Mouse (Mus musculus) midbrain, embryonic 12.5 days (tissue): ENCODE results near the gene Elk3. TPM values are rescaled to one million over a fixed set of nuclear protein-coding genes. Genes with fewer than 3 reads are reported as not detected.

Source experiments
- ATAC-seq: fragments of 200-750 bp; cut with Nextera tagmentation; 2 replicates; pipeline ENCODE4 v1.8.0; 2017; ENCODE audit warnings: low read depth, moderate TSS enrichment, moderate library complexity; ENCODE audit not compliant: low FRiP score
- H3K27ac ChIP-seq: fragments of 300-500 bp; sonication (generic); replicated peaks from 2 replicates; pipeline ENCODE4 v1.5.1; 2016; ENCODE audit warnings: mild to moderate bottlenecking
- H3K27me3 ChIP-seq: fragments of 300-500 bp; sonication (generic); 2 replicates; pipeline ENCODE4 v1.6.1; 2016; ENCODE audit warnings: mild to moderate bottlenecking
- H3K36me3 ChIP-seq: fragments of 300-500 bp; sonication (generic); 2 replicates; pipeline ENCODE4 v1.6.1; 2016
- H3K4me1 ChIP-seq: fragments of 300-500 bp; sonication (generic); 2 replicates; pipeline ENCODE4 v1.6.1; 2016
- H3K4me2 ChIP-seq: fragments of 300-500 bp; sonication (generic); replicated peaks from 2 replicates; pipeline ENCODE4 v1.6.1; 2016; ENCODE audit warnings: mild to moderate bottlenecking, moderate library complexity
- H3K4me3 ChIP-seq: fragments of 300-500 bp; sonication (generic); 2 replicates; pipeline ENCODE4 v1.5.1; 2016; ENCODE audit warnings: mild to moderate bottlenecking
- H3K9ac ChIP-seq: fragments of 300-500 bp; sonication (generic); replicated peaks from 2 replicates; pipeline ENCODE4 v1.6.1; 2016; ENCODE audit warnings: mild to moderate bottlenecking, moderate library complexity
- H3K9me3 ChIP-seq: fragments of 300-500 bp; sonication (generic); 2 replicates; pipeline ENCODE4 v1.6.1; 2016; ENCODE audit warnings: mild to moderate bottlenecking
- WGBS: fragments of 180-500 bp; shearing (Covaris S2); methylation state at CpG from one replicate; pipeline ENCODE4 v1.1.7; 2016; 5-methylcytosine and 5-hydroxymethylcytosine counted together
- polyA plus RNA-seq: library from polyadenylated mRNA; unstranded; fragments of >200 nt; fragmentation: Nextera tagmentation; extraction: Ambion mirVana; gene quantifications from 2 replicates; pipeline ENCODE4 v1.2.1, GENCODE M21; 2016

Gene Elk3
- polyA plus RNA-seq, 1 experiment from 2014 or later, result 11.3 TPM

DNA sequence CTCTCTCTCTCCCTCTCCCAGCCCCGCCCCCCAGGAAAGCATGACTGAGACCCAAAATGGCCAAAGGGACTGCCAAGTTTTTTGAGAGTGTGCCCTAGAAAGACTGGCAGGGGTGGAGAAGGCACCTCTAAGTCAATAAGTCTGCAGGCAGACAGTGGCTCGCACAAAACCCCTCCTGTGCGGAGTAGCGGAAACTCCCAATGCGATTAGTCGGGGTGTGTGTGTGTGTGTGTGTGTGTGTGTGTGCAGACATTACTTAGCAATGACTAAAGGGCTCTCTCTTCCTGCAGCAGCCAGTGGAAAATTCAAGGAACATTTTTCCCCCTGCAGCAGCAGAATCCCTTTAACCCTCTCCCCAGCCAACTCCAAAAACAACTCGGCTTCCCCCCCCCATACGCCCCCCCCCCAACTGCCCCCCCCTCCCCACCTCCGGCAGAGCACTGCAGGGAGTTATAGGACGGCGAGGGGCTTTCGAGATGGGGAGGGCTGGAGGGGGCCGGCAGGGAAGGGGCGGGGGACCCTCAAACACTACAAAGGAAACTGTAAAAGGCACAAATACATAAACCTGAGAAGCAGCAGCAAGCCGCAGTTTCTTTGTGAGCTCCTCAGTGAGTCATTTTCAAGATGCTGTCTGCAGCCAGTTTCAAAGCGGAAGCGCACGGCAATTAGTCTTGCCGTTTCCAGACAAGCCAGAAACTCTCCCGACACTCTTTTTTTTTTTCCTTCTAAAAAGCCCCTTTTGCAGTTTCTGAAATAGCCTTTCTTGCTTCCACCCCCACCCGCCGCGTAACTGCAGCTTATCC is 1.6 kb downstream of the Elk3 start:
- Histone ChIP-seq H3K4me3 (peak overlapping the region; percentile 57), H3K4me2 (peak overlapping the region; percentile 98), H3K4me1 (peaks cover 17% of the 10 kb centered on the region), H3K27ac (peak overlapping the region; percentile 52), H3K9me3 (no peaks in the 10 kb centered on the region), H3K36me3 (no peaks in the 10 kb centered on the region), H3K9ac (peak overlapping the region; percentile 70), H3K27me3 (peaks cover 23% of the 10 kb centered on the region)
- ATAC-seq, result 0 out of 2 replicates have a peak, but pooled peaks have one; percentile 38
- 3% methylated on average over 17 of the region's 23 CpGs for WGBS

DNA sequence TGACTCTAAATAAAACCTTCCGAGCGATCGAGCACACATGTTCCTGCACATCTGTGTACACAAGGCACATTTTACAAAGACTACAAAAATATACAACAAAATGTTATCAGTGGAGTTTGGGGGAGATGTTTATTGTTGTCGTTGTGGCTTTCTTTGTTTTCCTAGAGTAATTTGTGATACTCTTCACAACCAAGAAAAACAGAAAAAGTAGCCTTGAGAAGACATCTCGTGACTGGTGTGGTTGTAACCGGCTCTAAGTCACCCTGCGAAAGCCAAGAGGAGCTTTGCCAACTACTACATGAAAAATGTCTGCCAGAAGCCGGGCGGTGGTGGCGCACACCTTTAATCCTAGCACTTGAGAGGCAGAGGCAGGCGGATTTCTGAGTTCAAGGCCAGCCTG is 4.6 kb downstream of the Elk3 start:
- WGBS, result 85% methylated on average over 11 of the region's 11 CpGs
- H3K27ac ChIP-seq, result no peak overlapping the region

DNA sequence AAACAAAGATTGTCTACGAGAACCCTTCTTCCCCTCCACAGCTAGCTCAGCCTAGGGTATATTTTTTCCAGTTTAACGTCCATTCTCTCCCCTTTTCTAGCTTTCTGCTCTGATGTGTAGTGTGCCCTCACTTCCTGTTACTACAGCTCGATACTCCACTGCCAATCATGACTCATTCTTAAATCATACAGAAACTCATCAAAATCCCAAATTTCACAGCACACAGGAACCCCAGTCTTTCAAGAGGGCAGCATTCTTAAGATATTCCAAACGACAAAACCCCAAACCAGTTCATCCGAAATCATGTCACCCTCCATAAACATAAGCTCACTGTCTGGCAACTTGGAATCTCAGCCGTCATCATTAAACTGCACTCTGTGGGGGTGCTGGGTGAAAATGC is 5.0 kb downstream of the Elk3 start:
- peaks cover 5% of the 10 kb centered on the region for H3K27me3 ChIP-seq
- WGBS, result 67% methylated on average over 6 of the region's 6 CpGs
- no peak overlapping the region for H3K4me3 ChIP-seq
- H3K9ac ChIP-seq, result no peak overlapping the region
- H3K27ac ChIP-seq, result no peak overlapping the region
- no peaks in the 10 kb centered on the region for H3K9me3 ChIP-seq
- no peak for ATAC-seq
- no peaks in the 10 kb centered on the region for H3K36me3 ChIP-seq
- H3K4me1 ChIP-seq, result peaks cover 14% of the 10 kb centered on the region
- no peak overlapping the region for H3K4me2 ChIP-seq

More for the DNA sequence above, 4.6 kb downstream of the Elk3 start:
- Histone ChIP-seq H3K4me3 (no peak overlapping the region), H3K36me3 (no peaks in the 10 kb centered on the region), H3K9ac (no peak overlapping the region), H3K27me3 (peaks cover 9% of the 10 kb centered on the region), H3K4me1 (peaks cover 14% of the 10 kb centered on the region), H3K4me2 (no peak overlapping the region), H3K9me3 (no peaks in the 10 kb centered on the region)
- ATAC-seq, result no peak

DNA sequence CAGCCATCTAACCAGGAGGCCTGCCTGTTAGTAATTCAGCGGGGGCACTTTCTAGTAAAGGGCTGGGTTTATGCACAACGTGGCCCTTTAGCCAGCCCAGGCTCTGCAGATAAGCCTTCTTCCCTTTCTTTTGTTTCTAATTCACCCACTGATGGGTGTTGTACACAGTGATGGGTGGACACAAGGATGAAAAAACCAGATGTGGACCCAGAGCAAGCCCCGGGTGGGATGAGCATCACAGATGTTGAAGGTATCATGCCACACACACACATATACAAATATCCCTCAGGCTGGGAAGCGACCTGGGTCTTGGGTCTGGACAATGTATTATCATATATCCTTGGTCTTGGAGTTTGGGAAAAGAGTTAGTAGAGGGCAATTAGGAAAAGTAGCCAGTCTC is 7.7 kb downstream of the Elk3 start:
- no peak overlapping the region for H3K4me3 ChIP-seq
- 75% methylated on average over 4 of the region's 4 CpGs for WGBS
- H3K36me3 ChIP-seq, result no peaks in the 10 kb centered on the region
- no peak overlapping the region for H3K4me2 ChIP-seq
- no peak overlapping the region for H3K27ac ChIP-seq
- no peak overlapping the region for H3K9ac ChIP-seq
- no peaks in the 10 kb centered on the region for H3K4me1 ChIP-seq
- H3K9me3 ChIP-seq, result no peaks in the 10 kb centered on the region
- no peak for ATAC-seq
- H3K27me3 ChIP-seq, result no peaks in the 10 kb centered on the region; the same call in 1 of the 2 replicates

DNA sequence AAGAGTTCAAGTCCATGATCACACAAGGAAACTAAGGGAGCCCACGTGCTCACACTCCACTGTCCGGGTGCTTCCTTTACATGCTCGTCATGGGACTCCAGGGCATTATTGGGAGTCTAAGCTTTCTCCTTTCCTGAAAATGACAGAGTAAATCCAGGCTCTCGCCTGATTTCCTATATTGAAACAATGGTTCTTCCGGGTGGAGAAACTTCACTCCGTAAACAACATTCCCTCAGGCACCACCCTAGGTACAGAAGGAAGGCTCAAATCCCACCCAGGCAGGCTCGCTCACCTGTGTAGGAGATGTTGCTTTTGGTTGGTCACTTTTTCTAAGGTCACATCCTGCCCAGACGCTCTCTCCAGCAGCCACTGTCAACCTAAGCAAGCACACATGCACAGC is 9.1 kb downstream of the Elk3 start:
- Histone ChIP-seq H3K27me3 (no peaks in the 10 kb centered on the region), H3K4me2 (no peak overlapping the region), H3K9ac (no peak overlapping the region), H3K9me3 (no peaks in the 10 kb centered on the region), H3K27ac (no peak overlapping the region), H3K36me3 (no peaks in the 10 kb centered on the region), H3K4me1 (no peaks in the 10 kb centered on the region), H3K4me3 (no peak overlapping the region)
- ATAC-seq, result no peak
- 80% methylated on average over 8 of the region's 8 CpGs for WGBS

DNA sequence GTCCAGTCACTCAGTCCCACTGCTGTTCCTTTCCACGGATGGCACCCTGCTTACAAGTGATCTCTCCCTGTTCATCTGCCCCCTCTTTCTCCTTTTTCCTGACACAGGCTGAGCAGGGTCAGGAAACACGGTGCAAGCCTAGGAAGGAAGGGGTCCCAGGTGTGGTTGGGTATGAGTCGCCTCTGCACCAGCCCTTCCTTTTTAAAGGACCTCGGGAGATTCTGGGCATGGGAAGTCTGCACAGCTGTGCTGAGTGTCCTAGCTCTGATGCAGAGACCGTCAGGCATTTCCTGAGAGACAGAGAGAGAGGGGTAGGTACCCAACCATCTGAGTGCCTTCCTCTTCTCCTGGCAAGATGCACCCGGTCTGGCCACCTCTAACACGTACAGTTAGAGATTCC is 12.7 kb downstream of the Elk3 start:
- no peak overlapping the region for H3K9ac ChIP-seq
- no peaks in the 10 kb centered on the region for H3K27me3 ChIP-seq
- 61% methylated on average over 7 of the region's 7 CpGs for WGBS
- H3K4me1 ChIP-seq, result peaks cover 6% of the 10 kb centered on the region; the same call in 1 of the 2 replicates
- H3K4me2 ChIP-seq, result no peak overlapping the region
- H3K27ac ChIP-seq, result no peak overlapping the region
- no peak for ATAC-seq
- H3K4me3 ChIP-seq, result no peak overlapping the region
- no peaks in the 10 kb centered on the region for H3K36me3 ChIP-seq
- H3K9me3 ChIP-seq, result no peaks in the 10 kb centered on the region

DNA sequence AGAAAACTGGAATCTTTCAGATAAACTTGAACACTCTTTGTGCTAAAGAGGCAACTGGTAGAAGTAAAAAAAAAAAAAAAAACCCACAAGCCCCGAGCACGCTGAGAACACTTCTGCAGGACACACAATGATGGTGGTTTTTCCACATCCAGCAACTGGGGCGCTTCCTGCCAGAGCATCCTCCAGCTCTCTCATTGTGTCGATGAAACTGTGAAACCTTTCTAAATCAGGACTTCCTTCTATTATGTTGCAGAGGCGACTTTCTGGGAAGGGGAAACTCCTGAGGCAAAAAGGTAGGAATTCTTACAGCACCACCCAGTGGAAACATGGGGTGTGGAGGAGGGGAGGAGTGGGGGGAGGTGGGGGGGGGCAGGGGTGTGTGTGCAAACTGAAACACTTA is 13.2 kb downstream of the Elk3 start:
- Histone ChIP-seq H3K9ac (no peak overlapping the region), H3K4me2 (no peak overlapping the region), H3K27me3 (no peaks in the 10 kb centered on the region), H3K4me3 (no peak overlapping the region), H3K9me3 (no peaks in the 10 kb centered on the region), H3K27ac (no peak overlapping the region), H3K36me3 (no peaks in the 10 kb centered on the region), H3K4me1 (peaks cover 6% of the 10 kb centered on the region; the same call in 1 of the 2 replicates)
- WGBS, result 49% methylated on average over 5 of the region's 5 CpGs
- ATAC-seq, result no peak

DNA sequence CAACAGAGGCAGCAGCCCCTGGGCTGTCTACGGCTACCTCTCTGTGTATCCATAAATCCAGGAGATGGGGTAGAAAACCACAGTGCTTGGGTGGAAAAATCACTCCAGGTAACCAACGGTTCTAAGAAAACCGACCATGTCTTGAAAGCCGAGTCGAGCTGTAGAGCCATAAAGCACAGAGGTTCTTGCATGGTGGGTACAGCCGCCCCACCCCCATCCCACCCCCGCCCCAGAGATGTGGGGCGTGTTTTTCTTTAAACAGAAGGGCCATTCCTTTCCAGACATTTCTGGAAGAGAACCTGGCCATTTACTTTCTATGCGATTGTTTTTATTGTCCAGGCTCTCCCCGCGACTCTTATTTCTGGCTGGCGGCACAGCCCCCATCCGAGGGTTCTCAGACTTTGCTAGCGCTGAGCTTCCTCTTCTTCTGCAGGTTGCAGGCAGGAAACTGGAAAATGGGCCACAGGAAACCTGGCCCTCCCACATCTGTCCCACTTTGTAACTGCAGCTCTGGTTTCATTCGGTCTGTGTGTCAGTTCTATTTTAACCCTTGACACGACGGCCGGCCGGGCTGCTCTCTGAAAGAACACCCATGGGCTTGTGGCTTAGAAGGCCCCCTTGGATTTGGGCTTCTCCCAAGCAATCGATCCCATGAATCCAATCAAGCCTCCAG is 16.3 kb downstream of the Elk3 start:
- H3K9ac ChIP-seq, result no peak overlapping the region
- no peak overlapping the region for H3K27ac ChIP-seq
- 69% methylated on average over 20 of the region's 20 CpGs for WGBS
- ATAC-seq, result no peak
- no peaks in the 10 kb centered on the region for H3K36me3 ChIP-seq
- no peak overlapping the region for H3K4me2 ChIP-seq
- H3K4me3 ChIP-seq, result no peak overlapping the region
- H3K9me3 ChIP-seq, result no peaks in the 10 kb centered on the region
- peaks cover 10% of the 10 kb centered on the region for H3K4me1 ChIP-seq
- no peaks in the 10 kb centered on the region for H3K27me3 ChIP-seq

DNA sequence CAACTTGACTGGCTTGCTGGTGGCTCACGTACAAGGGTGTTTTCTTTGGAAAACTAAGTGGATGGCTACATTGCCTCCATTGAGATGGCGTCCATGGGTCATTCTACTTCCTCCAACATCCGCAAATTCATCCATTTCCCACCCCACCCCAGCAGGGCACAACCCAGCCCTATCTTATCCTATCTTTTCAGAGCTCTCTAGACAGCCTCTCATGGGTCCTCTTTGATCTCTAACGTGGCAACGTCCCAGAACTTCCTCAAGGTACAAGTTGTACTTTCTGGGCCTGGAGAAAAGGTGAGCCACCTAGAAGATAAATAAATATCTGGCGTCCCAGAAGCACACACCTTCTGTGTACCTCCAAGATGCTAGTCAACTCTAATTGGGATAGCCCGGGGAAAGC is 17.3 kb downstream of the Elk3 start:
- Histone ChIP-seq H3K4me2 (no peak overlapping the region), H3K27me3 (no peaks in the 10 kb centered on the region), H3K9me3 (no peaks in the 10 kb centered on the region), H3K4me3 (no peak overlapping the region), H3K9ac (no peak overlapping the region), H3K27ac (no peak overlapping the region), H3K36me3 (no peaks in the 10 kb centered on the region), H3K4me1 (peaks cover 10% of the 10 kb centered on the region)
- WGBS, result 90% methylated on average over 7 of the region's 7 CpGs
- ATAC-seq, result no peak

DNA sequence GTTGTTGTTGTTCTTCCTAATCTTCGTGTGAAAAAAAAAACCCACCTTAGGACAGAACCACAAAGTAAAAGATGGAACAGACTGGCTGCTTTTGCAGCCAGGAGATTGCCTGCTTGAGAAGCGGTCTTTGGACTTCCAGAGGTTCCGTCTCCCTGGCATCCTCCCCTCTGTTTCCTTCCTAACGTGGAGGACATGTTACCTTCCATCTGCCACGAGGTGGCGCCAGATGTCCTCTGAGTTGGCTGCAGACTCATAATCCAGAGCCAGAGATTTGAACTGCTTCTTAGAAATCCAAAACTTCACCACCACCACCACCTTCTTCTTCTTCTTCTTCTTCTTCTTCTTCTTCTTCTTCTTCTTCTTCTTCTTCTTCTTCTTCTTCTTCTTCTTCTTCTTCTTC is 19.1 kb downstream of the Elk3 start:
- no peak for ATAC-seq
- no peak overlapping the region for H3K4me2 ChIP-seq
- no peak overlapping the region for H3K27ac ChIP-seq
- WGBS, result 3% methylated on average over 6 of the region's 6 CpGs
- H3K27me3 ChIP-seq, result no peaks in the 10 kb centered on the region
- H3K4me1 ChIP-seq, result peaks cover 10% of the 10 kb centered on the region
- H3K9ac ChIP-seq, result no peak overlapping the region
- H3K9me3 ChIP-seq, result no peaks in the 10 kb centered on the region
- H3K36me3 ChIP-seq, result no peaks in the 10 kb centered on the region
- no peak overlapping the region for H3K4me3 ChIP-seq

DNA sequence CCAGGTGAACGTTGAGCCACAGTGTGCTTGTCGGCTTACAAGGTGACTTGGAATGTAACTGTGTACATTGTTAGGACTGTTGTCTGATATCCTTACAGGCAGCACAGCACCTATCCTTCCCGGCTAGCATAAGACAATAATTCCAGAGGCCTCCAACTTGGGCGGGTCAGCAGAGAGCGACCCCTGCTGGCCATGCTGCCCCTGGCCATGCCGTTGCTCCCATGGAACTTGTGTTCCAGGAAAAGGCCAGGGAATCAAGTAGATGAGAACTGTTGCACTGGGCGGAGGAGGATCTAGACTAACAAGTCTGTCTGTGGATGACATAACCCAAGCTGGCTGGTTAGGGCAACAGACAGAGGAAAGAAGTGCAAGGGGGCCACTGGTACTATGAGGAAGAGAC is 19.6 kb downstream of the Elk3 start:
- no peaks in the 10 kb centered on the region for H3K27me3 ChIP-seq
- H3K4me2 ChIP-seq, result no peak overlapping the region
- peaks cover 10% of the 10 kb centered on the region for H3K4me1 ChIP-seq
- H3K36me3 ChIP-seq, result no peaks in the 10 kb centered on the region
- H3K9me3 ChIP-seq, result no peaks in the 10 kb centered on the region
- H3K9ac ChIP-seq, result no peak overlapping the region
- 32% methylated on average over 7 of the region's 7 CpGs for WGBS
- H3K4me3 ChIP-seq, result no peak overlapping the region
- H3K27ac ChIP-seq, result no peak overlapping the region
- ATAC-seq, result no peak

DNA sequence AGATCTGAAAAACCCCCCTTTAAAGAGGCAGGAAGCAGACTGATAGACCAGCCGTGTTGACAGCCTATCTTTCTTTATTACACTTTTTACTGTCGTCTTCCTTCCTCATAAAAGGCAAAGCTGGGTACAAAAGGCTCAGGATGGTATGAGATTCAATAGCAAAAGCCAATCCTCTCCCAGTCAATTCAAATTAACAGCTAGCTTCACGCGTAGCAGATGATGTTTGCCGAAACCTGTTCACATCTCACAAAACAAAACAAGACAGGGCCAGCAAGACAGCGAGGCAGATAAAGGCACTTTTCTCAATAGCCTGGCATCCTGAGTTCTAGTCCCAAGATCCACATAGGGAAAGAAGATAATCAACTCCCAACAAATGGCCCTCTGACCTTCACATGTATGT is 21.5 kb downstream of the Elk3 start:
- H3K4me1 ChIP-seq, result peaks cover 4% of the 10 kb centered on the region
- H3K27ac ChIP-seq, result no peak overlapping the region
- no peaks in the 10 kb centered on the region for H3K36me3 ChIP-seq
- H3K27me3 ChIP-seq, result no peaks in the 10 kb centered on the region
- no peaks in the 10 kb centered on the region for H3K9me3 ChIP-seq
- H3K4me3 ChIP-seq, result no peak overlapping the region
- 61% methylated on average over 6 of the region's 6 CpGs for WGBS
- ATAC-seq, result no peak
- H3K9ac ChIP-seq, result 0 out of 2 replicates have a peak overlapping the region, but pooled peaks have one; percentile 24
- H3K4me2 ChIP-seq, result no peak overlapping the region
